Mouse (Mus musculus): ENCODE measurements at regions not wholly inside any gene's neighbourhood (a gene's known extent, or its start where the extent isn't known, plus 50 kb on each side); places are given as distances from the start of the nearest gene placed in this dataset.
A peak's percentile ranks its signal among the peaks of the same experiment; 100 is the strongest.
"Not testable (repeated sequence)": the region's sequence is repeated elsewhere in the genome, so short reads cannot be mapped to it uniquely, and the experiment has no call there.

- DNase-seq (ENCODE audit: low read depth, low spot score): not testable (repeated sequence)
These were observed 563.5 kb downstream of the Gm10330 start for GRCm38 (mm10) chr12:23216521-23216920.

GRCm38 (mm10) chr12:23189546-23189945 is 590.5 kb downstream of the Gm10330 start:
- peak; percentile 74 for DNase-seq (ENCODE audit: low read depth, low spot score)

- peak; percentile 9 for DNase-seq (ENCODE audit: low read depth, low spot score)
These were observed 591.0 kb downstream of the Gm10330 start for GRCm38 (mm10) chr12:23189110-23189509.

Measured in forelimb bud, embryonic 11.5 days (tissue).